Comparison of ENCODE assay signal across 8 mouse cellular contexts in genomic region chrX:20291282-20292039, GRCm38 (mm10). TPM values are rescaled to one million over a fixed set of nuclear protein-coding genes. Genes with fewer than 3 reads are reported as not detected.
DNase-seq lines count a peak whose midpoint lies in the region; ATAC-seq and TF ChIP-seq lines count a peak whose summit lies in the region.

Gene Slc9a7 (minus strand): TSS chrX:20291807.

- H3K4me1 ChIP-seq in ES-Bruce4 (ENCODE audit: control insufficient read depth, insufficient read depth, low read length) = no peaks in the 10 kb centered on the region
- no peaks in the 10 kb centered on the region for H3K4me1 ChIP-seq in hindbrain, embryonic 11.5 days (replicated peaks; ENCODE audit: control insufficient read depth, insufficient read depth, low read length)
- no peaks in the 10 kb centered on the region for H3K4me1 ChIP-seq in lung, postnatal 0 days (ENCODE audit: insufficient read depth, low read depth, low read length)

- peak within 1 kb of the TSS; percentile 98 for H3K4me3 ChIP-seq in ES-Bruce4 (ENCODE audit: low read depth, low read length)
- H3K4me3 ChIP-seq in hindbrain, embryonic 11.5 days (ENCODE audit: low read depth, low read length) = peak within 1 kb of the TSS; percentile 54
- H3K4me3 ChIP-seq in lung, postnatal 0 days (ENCODE audit: low read depth, low read length) = peak within 1 kb of the TSS; percentile 42

- 13% methylated on average over 23 of the region's 65 CpGs for WGBS in hindbrain, embryonic 11.5 days
- 10% methylated on average over 37 of the region's 65 CpGs for WGBS in lung, postnatal 0 days

- peak; percentile 77 for DNase-seq in cerebellum, adult 9-10 months
- DNase-seq in frontal cortex, postnatal 14 days (ENCODE audit: low spot score in 2 of 2) = peak; percentile 25 to 50
- DNase-seq in hindbrain, embryonic 11.5 days (ENCODE audit: low spot score) = peak; percentile 48
- DNase-seq in layer of hippocampus, postnatal 10 days (ENCODE audit: low spot score in 2 of 2) = peak; percentile 41 to 71
- peak; percentile 51 for DNase-seq in lung, postnatal 0 days (ENCODE audit: low spot score)
- peak; percentile 18 for DNase-seq in ovary, postnatal 10 days (ENCODE audit: low spot score)
- peak; percentile 45 for DNase-seq in thymus, postnatal 0 days (ENCODE audit: low spot score)

- H3K4me2 ChIP-seq in hindbrain, embryonic 11.5 days (replicated peaks; ENCODE audit: low read depth, low read length) = peak within 1 kb of the TSS; percentile 54
- peak within 1 kb of the TSS; percentile 77 for H3K4me2 ChIP-seq in lung, postnatal 0 days (replicated peaks; ENCODE audit: low read depth, low read length)

- TF ChIP-seq CTCF in ES-Bruce4 (IDR thresholded peaks at IDR 0.05; ENCODE audit: low read depth, low read length) = no peak
- TF ChIP-seq CTCF in lung, postnatal 0 days (IDR thresholded peaks at IDR 0.05) = no peak

- TF ChIP-seq POLR2A in ES-Bruce4 (IDR thresholded peaks at IDR 0.05; ENCODE audit: insufficient read depth, low read length) = no peak

- H3K27ac ChIP-seq in ES-Bruce4 (ENCODE audit: insufficient read depth, low read length) = no peak within 1 kb of the TSS
- no peak within 1 kb of the TSS for H3K27ac ChIP-seq in hindbrain, embryonic 11.5 days (ENCODE audit: low read depth, low read length)
- no peak within 1 kb of the TSS for H3K27ac ChIP-seq in lung, postnatal 0 days (ENCODE audit: low read length)

- H3K27me3 ChIP-seq in ES-Bruce4 (ENCODE audit: control insufficient read depth, insufficient read depth, low read length, poor library complexity, severe bottlenecking) = 0 out of 2 replicates have a peak, but pooled peaks cover 3% of the 10 kb centered on the region
- no peaks in the 10 kb centered on the region for H3K27me3 ChIP-seq in hindbrain, embryonic 11.5 days (ENCODE audit: control insufficient read depth, insufficient read depth, low read length)
- no peaks in the 10 kb centered on the region for H3K27me3 ChIP-seq in lung, postnatal 0 days (replicated peaks; ENCODE audit: insufficient read depth, low read length)

- no peaks in the 10 kb centered on the region for H3K36me3 ChIP-seq in ES-Bruce4 (ENCODE audit: control insufficient read depth, insufficient read depth, low read length, poor library complexity, severe bottlenecking)
- no peaks in the 10 kb centered on the region for H3K36me3 ChIP-seq in hindbrain, embryonic 11.5 days (ENCODE audit: control insufficient read depth, insufficient read depth, low read length)
- H3K36me3 ChIP-seq in lung, postnatal 0 days (ENCODE audit: insufficient read depth, low read length) = no peaks in the 10 kb centered on the region

- no peak for TF ChIP-seq EP300 in ES-Bruce4 (IDR thresholded peaks at IDR 0.05; ENCODE audit: insufficient read depth, low read depth, low read length)
- no peak for TF ChIP-seq EP300 in lung, postnatal 0 days (IDR thresholded peaks at IDR 0.05)

- peak; percentile 90 for ATAC-seq in hindbrain, embryonic 11.5 days (ENCODE audit: low FRiP score)
- ATAC-seq in lung, postnatal 0 days = peak; percentile 79

- H3K9ac ChIP-seq in ES-Bruce4 (ENCODE audit: low read depth, poor library complexity, severe bottlenecking) = peak within 1 kb of the TSS; percentile 70
- peak within 1 kb of the TSS; percentile 37; the same call in 1 of the 2 replicates for H3K9ac ChIP-seq in hindbrain, embryonic 11.5 days (ENCODE audit: low read depth, low read length)
- no peak within 1 kb of the TSS; the same call in 1 of the 2 replicates for H3K9ac ChIP-seq in lung, postnatal 0 days (replicated peaks; ENCODE audit: low read depth)

- no peaks in the 10 kb centered on the region for H3K9me3 ChIP-seq in ES-Bruce4 (replicated peaks; ENCODE audit: control insufficient read depth, insufficient read depth, low read length, poor library complexity, severe bottlenecking)
- no peaks in the 10 kb centered on the region for H3K9me3 ChIP-seq in hindbrain, embryonic 11.5 days (ENCODE audit: control insufficient read depth, low read length)
- H3K9me3 ChIP-seq in lung, postnatal 0 days (ENCODE audit: low read length) = no peaks in the 10 kb centered on the region

RNA-seq across cellular contexts. Expression of gene Slc9a7, which starts in this region (rescaled TPM):
- 1.6 and 1.9 TPM in 2 replicates for polyA plus RNA-seq in ES-Bruce4 (2011; ENCODE audit: insufficient read depth, insufficient read length, low read depth, missing spikeins)
- 2.1 and 2.4 TPM in 2 replicates for polyA plus RNA-seq in hindbrain, embryonic 11.5 days (2014; fragmentation: Nextera tagmentation; extraction: Ambion mirVana)
- total RNA-seq in layer of hippocampus, postnatal 10 days (2021) = 10 to 100 TPM; 67.2 to 76.8 TPM
- 0.54 and 0.74 TPM in 2 replicates for polyA plus RNA-seq in lung, postnatal 0 days (2015; fragmentation: Nextera tagmentation; extraction: Ambion mirVana)
- 1.9 TPM in 2 replicates for polyA plus RNA-seq in thymus, postnatal 0 days (2015; fragmentation: Nextera tagmentation; extraction: Ambion mirVana)

Comparison
In these comparisons a context has a peak if more than half of its experiments do, and no peak if none do; other contexts are left out.
1. Peak in DNase-seq, ATAC-seq, H3K4me3 ChIP-seq and H3K4me2 ChIP-seq in lung, postnatal 0 days; RNA of the gene not detected or under 1 TPM.
2. H3K4me3 ChIP-seq: peak in every context shown above with its lines; median percentile 98 in ES-Bruce4; 54 in hindbrain, embryonic 11.5 days; 42 in lung, postnatal 0 days.
3. DNase-seq: peak in every context shown above with its lines; median percentile 77 in cerebellum, adult 9-10 months; 56 in layer of hippocampus, postnatal 10 days; 51 in lung, postnatal 0 days; 48 in hindbrain, embryonic 11.5 days; 45 in thymus, postnatal 0 days; 38 in frontal cortex, postnatal 14 days; 18 in ovary, postnatal 10 days.